Mouse (Mus musculus) heart, postnatal 4 days (tissue): Measurements from ENCODE around the gene Hist1h3c. TPM values are rescaled to one million over a fixed set of nuclear protein-coding genes. Genes with fewer than 3 reads are reported as not detected.
A peak's percentile ranks its signal among the peaks of the same experiment; 100 is the strongest.
"Not testable (repeated sequence)": the region's sequence is repeated elsewhere in the genome, so short reads cannot be mapped to it uniquely, and the experiment has no call there.

Experiments used
- DNase-seq: peaks from one replicate; pipeline ENCODE4 v3.0.0; 2021
- microRNA-seq, 2 experiments: library from miRNA; unstranded; fragments of <30 nt; microRNA quantifications; one replicate each; pipeline ENCODE4 v1.2.0; 2021 to 2022
- total RNA-seq, 2 experiments: library from RNA; stranded (reverse); gene quantifications; 2 replicates each; pipeline ENCODE4 v1.2.3; 2021

The Hist1h3c gene
- total RNA-seq, 2 experiments from 2014 or later: 252 to 264 TPM

GRCm38 (mm10) chr13:23702801-23703200, 42.6 kb downstream of the Hist1h3c start:
- not testable (repeated sequence) for DNase-seq

GRCm38 (mm10) chr13:23702220-23702619, 43.2 kb downstream of the Hist1h3c start:
- DNase-seq: no peak

- DNase-seq: peak; percentile 79
These were observed 44.4 kb downstream of the Hist1h3c start for GRCm38 (mm10) chr13:23700786-23701520.

- DNase-seq: no peak
These were observed 45.6 kb downstream of the Hist1h3c start for GRCm38 (mm10) chr13:23699767-23700166.

- DNase-seq: no peak
These were observed 46.4 kb downstream of the Hist1h3c start for GRCm38 (mm10) chr13:23698996-23699395.

- peak; percentile 99 for DNase-seq
These were observed 47.1 kb downstream of the Hist1h3c start, which contains the start of gene Hist1h4c for GRCm38 (mm10) chr13:23698300-23698693. Gene Hist1h4c (minus strand): TSS chr13:23698454.

- peak; percentile 73 for DNase-seq
These were observed 47.7 kb downstream of the Hist1h3c start for GRCm38 (mm10) chr13:23697491-23698299.

GRCm38 (mm10) chr13:23696061-23696474, 49.3 kb downstream of the Hist1h3c start:
- no peak for DNase-seq

GRCm38 (mm10) chr13:23695514-23695913, 49.9 kb downstream of the Hist1h3c start, which contains the start of gene Hist1h1t:
Gene Hist1h1t (plus strand): TSS chr13:23695814.
- DNase-seq: no peak

Small RNA genes lying within 50 kb of the gene (microRNA-seq; reads per million reads assigned to microRNA genes)
- gene Gm44314: 0 to 0.20 reads per million in 2 experiments
- 0 reads per million in 2 experiments for gene Gm44484

Other genes starting within 250 kb of the Hist1h3c start
- 1,000 to 10,000 TPM; 1,227 to 1,327 TPM for gene Hist1h4h, start 214.6 kb downstream of the Hist1h3c start, total RNA-seq
- gene Hist1h2af, start 211.7 kb downstream of the Hist1h3c start, total RNA-seq: 100 to 1,000 TPM; 480 to 499 TPM
- gene Hist1h3g, start 210.2 kb downstream of the Hist1h3c start, total RNA-seq: 100 to 1,000 TPM; 165 to 172 TPM
- gene Hist1h2bh, start 202.2 kb downstream of the Hist1h3c start, total RNA-seq: 10 to 100 TPM; 23.5 to 23.8 TPM
- 100 to 1,000 TPM; 121 to 128 TPM for gene Hist1h3f, start 201.6 kb downstream of the Hist1h3c start, total RNA-seq
- gene Hist1h4f, start 194.0 kb downstream of the Hist1h3c start, total RNA-seq: 100 to 1,000 TPM; 802 to 855 TPM
- gene Hist1h1d, start 192.3 kb downstream of the Hist1h3c start, total RNA-seq: 10 to 100 TPM; 40.0 to 43.0 TPM
- gene Hist1h3e, start 183.2 kb downstream of the Hist1h3c start, total RNA-seq: 100 to 1,000 TPM; 299 to 323 TPM
- 10 to 100 TPM; 77.0 to 85.3 TPM for gene Hist1h2ae, start 174.4 kb downstream of the Hist1h3c start, total RNA-seq
- gene Hist1h2bg, start 174.2 kb downstream of the Hist1h3c start, total RNA-seq: 100 to 1,000 TPM; 624 to 645 TPM
- 100 to 1,000 TPM; 278 to 296 TPM for gene Hist1h2bf, start 171.4 kb downstream of the Hist1h3c start, total RNA-seq
- 10 to 100 TPM; 62.5 to 79.1 TPM for gene Hist1h2ad, start 171.2 kb downstream of the Hist1h3c start, total RNA-seq
- 10 to 100 TPM; 52.4 to 58.7 TPM for gene Hist1h3d, start 169.8 kb downstream of the Hist1h3c start, total RNA-seq
- 100 to 1,000 TPM; 322 to 324 TPM for gene Hist1h4d, start 164.0 kb downstream of the Hist1h3c start, total RNA-seq
- 10 to 100 TPM; 38.8 to 42.2 TPM for gene Hist1h2be, start 124.5 kb downstream of the Hist1h3c start, total RNA-seq
- gene Hist1h1e, start 123.0 kb downstream of the Hist1h3c start, total RNA-seq: 100 to 1,000 TPM; 269 to 306 TPM
- 10 to 100 TPM; 11.4 to 11.7 TPM for gene Hist1h2ac, start 61.7 kb downstream of the Hist1h3c start, total RNA-seq
- 10 to 100 TPM; 44.8 to 56.0 TPM for gene Hist1h2bc, start 61.4 kb downstream of the Hist1h3c start, total RNA-seq
- gene Hist1h1t, start 49.8 kb downstream of the Hist1h3c start, total RNA-seq: 1 to 10 TPM; 1.6 to 1.8 TPM
- 100 to 1,000 TPM; 167 to 175 TPM for gene Hist1h4c, start 47.1 kb downstream of the Hist1h3c start, total RNA-seq
- 10 to 100 TPM; 19.7 to 21.0 TPM for gene Hfe, start 34.7 kb downstream of the Hist1h3c start, total RNA-seq
- gene Hist1h1c, start 6.8 kb downstream of the Hist1h3c start, total RNA-seq: 100 to 1,000 TPM; 472 to 511 TPM
- 100 to 1,000 TPM; 281 to 294 TPM for gene Hist1h2bb, start 1.1 kb upstream of the Hist1h3c start, total RNA-seq
- gene Hist1h2ab, start 5.5 kb upstream of the Hist1h3c start, total RNA-seq: 100 to 1,000 TPM; 424 to 425 TPM
- 100 to 1,000 TPM; 568 to 625 TPM for gene Hist1h3b, start 6.7 kb upstream of the Hist1h3c start, total RNA-seq
- gene Hist1h4b, start 11.4 kb upstream of the Hist1h3c start, total RNA-seq: 100 to 1,000 TPM; 312 to 320 TPM
- gene Hist1h4a, start 15.6 kb upstream of the Hist1h3c start, total RNA-seq: 100 to 1,000 TPM; 433 to 442 TPM
- 100 to 1,000 TPM; 440 to 473 TPM for gene Hist1h3a, start 16.8 kb upstream of the Hist1h3c start, total RNA-seq
- 100 to 1,000 TPM; 219 to 236 TPM for gene Hist1h1a, start 18.1 kb upstream of the Hist1h3c start, total RNA-seq
- not detected for gene Trim38, start 24.3 kb upstream of the Hist1h3c start, total RNA-seq
- gene Slc17a2, start 61.4 kb upstream of the Hist1h3c start, total RNA-seq: not detected
- gene Slc17a3, start 93.8 kb upstream of the Hist1h3c start, total RNA-seq: not detected
- gene Slc17a1, start 122.1 kb upstream of the Hist1h3c start, total RNA-seq: not detected
- gene Slc17a4, start 169.4 kb upstream of the Hist1h3c start, total RNA-seq: not detected
- not detected for gene Hist1h2ba, start 188.6 kb upstream of the Hist1h3c start, total RNA-seq
- not detected for gene Hist1h2aa, start 188.9 kb upstream of the Hist1h3c start, total RNA-seq
- gene Scgn, start 245.6 kb upstream of the Hist1h3c start, total RNA-seq: not detected